Mouse (Mus musculus): ENCODE measurements at regions not wholly inside any gene's neighbourhood (a gene's known extent, or its start where the extent isn't known, plus 50 kb on each side); places are given as distances from the start of the nearest gene placed in this dataset.

DNA sequence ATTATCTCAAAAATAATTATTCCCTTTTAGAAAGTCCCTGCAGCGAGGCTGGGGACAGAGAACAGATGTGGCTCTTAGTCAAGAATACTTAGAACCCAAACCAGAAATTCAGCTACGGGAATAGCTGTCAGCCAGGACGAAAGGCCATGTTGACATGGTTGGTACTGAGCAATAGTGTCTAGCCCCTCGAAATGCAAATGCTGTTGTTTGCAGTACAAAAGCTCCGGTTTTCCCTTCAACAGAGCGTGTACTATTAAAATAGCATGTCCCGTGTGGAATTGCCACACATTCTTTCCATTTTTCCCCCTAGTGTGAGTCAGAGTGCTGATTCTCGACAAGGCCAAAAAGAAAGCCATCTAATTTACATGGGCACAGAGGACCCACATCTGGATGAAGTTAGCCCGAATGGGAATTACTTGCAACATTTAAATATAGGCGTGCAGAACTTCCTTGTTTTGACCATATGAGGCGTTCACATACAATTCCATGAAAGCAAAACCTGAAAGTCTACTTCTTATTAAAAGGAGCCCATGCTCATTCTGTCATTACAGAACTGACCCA lies 253.7 kb downstream of the Pten start:
- TF ChIP-seq CTCF (IDR thresholded peaks at IDR 0.05; ENCODE audit: low read depth), result no peak
- TF ChIP-seq EP300 (IDR thresholded peaks at IDR 0.05; ENCODE audit: low read depth), result no peak
